In the genomic region with DNA sequence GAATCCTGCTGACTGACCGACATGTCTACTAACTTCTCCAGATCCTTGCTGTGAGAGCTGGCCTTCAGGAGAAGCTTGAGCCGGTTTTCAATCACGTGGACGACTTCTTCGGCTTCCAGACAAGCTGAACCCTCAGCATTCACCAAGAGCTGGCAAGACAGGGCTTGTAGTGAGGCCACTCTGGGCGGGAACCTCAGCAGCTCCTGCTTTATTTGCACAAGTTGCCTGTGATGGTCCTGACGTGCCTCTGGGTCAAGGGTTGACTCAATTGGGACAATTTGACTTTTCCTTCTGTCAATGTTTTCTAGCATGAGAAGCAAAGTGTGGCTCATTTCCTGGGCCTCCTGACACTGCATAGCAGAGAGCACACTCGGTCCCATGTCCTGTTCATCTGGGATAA, we compare ENCODE assay signal across 20 mouse cellular contexts.
"Had no signal": no experiment of that assay in that cellular context is flagged by ENCODE, and none has a peak within 500 bp of the region (broad histone marks: within the 10 kb centered on the region; RNA-seq: fewer than 3 reads in every experiment).

No protein-coding gene starts in this region.

- H3K9me3 ChIP-seq: limb, embryonic 15.5 days; midbrain, embryonic 10.5 days; midbrain, embryonic 12.5 days had no signal

- H3K27ac ChIP-seq: limb, embryonic 13.5 days; limb, embryonic 15.5 days; liver, embryonic 14.5 days; midbrain, embryonic 10.5 days; midbrain, embryonic 12.5 days; neural tube, embryonic 13.5 days; neural tube, embryonic 15.5 days had no signal

- H3K9ac ChIP-seq: limb, embryonic 13.5 days; limb, embryonic 15.5 days; liver, embryonic 14.5 days; lung, embryonic 14.5 days; midbrain, embryonic 12.5 days; neural tube, embryonic 13.5 days; neural tube, embryonic 15.5 days had no signal

- H3K4me3 ChIP-seq: limb, embryonic 13.5 days; limb, embryonic 15.5 days; midbrain, embryonic 10.5 days; midbrain, embryonic 12.5 days; myocyte; neural tube, embryonic 13.5 days; neural tube, embryonic 15.5 days had no signal

- H3K4me1 ChIP-seq: limb, embryonic 13.5 days; limb, embryonic 15.5 days; neural tube, embryonic 15.5 days had no signal

- H3K27me3 ChIP-seq: limb, embryonic 13.5 days; limb, embryonic 15.5 days; midbrain, embryonic 12.5 days; neural tube, embryonic 13.5 days; neural tube, embryonic 15.5 days had no signal

- ATAC-seq: midbrain, embryonic 16.5 days had no signal

- H3K4me2 ChIP-seq: limb, embryonic 13.5 days; limb, embryonic 15.5 days; lung, embryonic 14.5 days; midbrain, embryonic 12.5 days; neural tube, embryonic 13.5 days; neural tube, embryonic 15.5 days had no signal

- DNase-seq: lung, adult 18-20 months; lung, embryonic 14.5 days; lung, postnatal 10 days; lung, postnatal 4 days; midbrain, embryonic 14.5 days; retina, postnatal 1 day; right cerebral cortex, adult 18-20 months; right cerebral cortex, postnatal 25 days; thymus, adult 2 months; thymus, postnatal 25 days; thymus, postnatal 4 days had no signal
